Mouse (Mus musculus) left cerebral cortex, postnatal 36 days (tissue): Measurements from ENCODE around the gene Coil. TPM values are rescaled to one million over a fixed set of nuclear protein-coding genes. Genes with fewer than 3 reads are reported as not detected.
"Not testable (repeated sequence)": the region's sequence is repeated elsewhere in the genome, so short reads cannot be mapped to it uniquely, and the experiment has no call there.

Experiments
- DNase-seq, 2 experiments: peaks; one replicate each; pipeline ENCODE4 v3.0.0; 2021 to 2022; ENCODE audit warnings: low spot score in 2 of 2, mixed read lengths in 1 of 2
- intact Hi-C: fragments of 180-260 bp; cut with DNase I; formaldehyde crosslinking; loops from one replicate; pipeline ENCODE4 v1.15.1; 2025
- total RNA-seq, 2 experiments: library from RNA; stranded (reverse); gene quantifications; 2 replicates each; pipeline ENCODE4 v1.2.3; 2021

Coil gene
- total RNA-seq, 2 experiments from 2014 or later = 20.6 to 21.1 TPM

GRCm38 (mm10) chr11:89030552-89030951, 60.5 kb downstream of the Coil start:
- intact Hi-C loops = no loop called here
- DNase-seq = no peak

- intact Hi-C loops = no loop called here
- DNase-seq = no peak
These were observed 61.1 kb downstream of the Coil start for GRCm38 (mm10) chr11:89031189-89031588.

GRCm38 (mm10) chr11:89034592-89034991, 64.5 kb downstream of the Coil start:
- no peak for DNase-seq
- intact Hi-C loops = no loop called here

- intact Hi-C loops = loop anchor here (5.0 kb wide), 2 partner anchors 33 to 48 kb away; no protein-coding TSS in a partner anchor
- no peak for DNase-seq
These were observed 65.5 kb downstream of the Coil start for GRCm38 (mm10) chr11:89035552-89035951.

- DNase-seq = no peak
- intact Hi-C loops = loop anchor here (5.0 kb wide), 2 partner anchors 36 to 51 kb away; no protein-coding TSS in a partner anchor
These were observed 68.4 kb downstream of the Coil start for GRCm38 (mm10) chr11:89038496-89038895.

GRCm38 (mm10) chr11:89039325-89039724, 69.3 kb downstream of the Coil start:
- peak; percentile 46 to 51 for DNase-seq
- intact Hi-C loops = loop anchor here (5.0 kb wide), 2 partner anchors 37 to 52 kb away; no protein-coding TSS in a partner anchor

- intact Hi-C loops = not testable (repeated sequence)
These were observed 71.0 kb downstream of the Coil start for GRCm38 (mm10) chr11:89041073-89041472.

More at GRCm38 (mm10) chr11:89041073-89041472, 71.0 kb downstream of the Coil start:
- DNase-seq = not testable (repeated sequence)

Other genes with a start within 250 kb of the Coil start
- 10 to 100 TPM; 41.6 to 43.1 TPM for gene Akap1, start 105.7 kb upstream of the Coil start, total RNA-seq
- 10 to 100 TPM; 16.3 to 19.3 TPM for gene Scpep1, start 14.8 kb upstream of the Coil start, total RNA-seq
- not detected for gene Elobl, start 3.3 kb upstream of the Coil start, total RNA-seq
- gene Trim25, start 29.1 kb downstream of the Coil start, total RNA-seq = 1 to 10 TPM; 4.1 to 4.9 TPM
- 10 to 100 TPM; 55.6 to 57.2 TPM for gene Dgke, start 96.6 kb downstream of the Coil start, total RNA-seq
- not detected for gene Gm525, start 103.6 kb downstream of the Coil start, total RNA-seq